Mouse (Mus musculus) kidney, postnatal 0 days (tissue): Measurements from ENCODE around the gene Soat1. TPM values are rescaled to one million over a fixed set of nuclear protein-coding genes. Genes with fewer than 3 reads are reported as not detected.

Source experiments
- ATAC-seq: fragments of 200-750 bp; cut with Nextera tagmentation; replicated peaks from 2 replicates; pipeline ENCODE4 v1.8.0; 2017; ENCODE audit warnings: low read depth, moderate number of reproducible peaks, moderate TSS enrichment, moderate library complexity; ENCODE audit not compliant: low FRiP score
- DNase-seq: peaks from one replicate; pipeline ENCODE4 v3.0.0-alpha.2; 2016; ENCODE audit warnings: low spot score
- H3K27ac ChIP-seq: fragments of 300-500 bp; sonication (generic); 2 replicates; pipeline ENCODE4 v1.5.1; 2014; ENCODE audit warnings: mild to moderate bottlenecking
- H3K27me3 ChIP-seq: fragments of 300-500 bp; sonication (generic); 2 replicates; pipeline ENCODE4 v1.6.1; 2014; ENCODE audit warnings: low read length, mixed read lengths; ENCODE audit not compliant: insufficient read depth
- H3K36me3 ChIP-seq: fragments of 300-500 bp; sonication (generic); 2 replicates; pipeline ENCODE4 v1.6.1; 2014; ENCODE audit warnings: low read length, mixed read lengths; ENCODE audit not compliant: insufficient read depth
- H3K4me1 ChIP-seq: fragments of 300-500 bp; sonication (generic); replicated peaks from 2 replicates; pipeline ENCODE4 v1.6.1; 2014; ENCODE audit warnings: antibody characterized with exemption, low read length, mixed read lengths; ENCODE audit not compliant: insufficient read depth
- H3K4me2 ChIP-seq: fragments of 300-500 bp; sonication (generic); 2 replicates; pipeline ENCODE4 v1.6.1; 2014; ENCODE audit warnings: mild to moderate bottlenecking, low read length, moderate library complexity, mixed read lengths
- H3K4me3 ChIP-seq: fragments of 300-500 bp; sonication (generic); replicated peaks from 2 replicates; pipeline ENCODE4 v1.5.1; 2014; ENCODE audit warnings: low read depth, low read length
- H3K9ac ChIP-seq: fragments of 300-500 bp; sonication (generic); 2 replicates; pipeline ENCODE4 v1.6.1; 2014; ENCODE audit warnings: low read depth, low read length
- H3K9me3 ChIP-seq: fragments of 300-500 bp; sonication (generic); replicated peaks from 2 replicates; pipeline ENCODE4 v1.6.1; 2016; ENCODE audit warnings: low read length, inconsistent platforms, mixed read lengths
- CTCF ChIP-seq: IDR thresholded peaks from 2 replicates; pipeline ENCODE4 v1.5.1; 2016; ENCODE audit warnings: antibody characterized with exemption, low read depth, mild to moderate bottlenecking, moderate library complexity
- WGBS: fragments of 180-500 bp; shearing (Covaris S2); extraction: QIAGEN DNeasy Blood & Tissue Kit; methylation state at CpG from one replicate; pipeline ENCODE4 v1.1.7; 2014; 5-methylcytosine and 5-hydroxymethylcytosine counted together
- polyA plus RNA-seq: library from polyadenylated mRNA; unstranded; fragments of >200 nt; fragmentation: Nextera tagmentation; extraction: Ambion mirVana; gene quantifications from 2 replicates; pipeline ENCODE4 v1.2.1, GENCODE M21; 2015

The Soat1 gene
- polyA plus RNA-seq, 1 experiment from 2014 or later = 30.5 TPM

- H3K36me3 ChIP-seq = peaks cover 45% of the 10 kb centered on the region; the same call in 1 of the 2 replicates
- WGBS = 93% methylated on average over 8 of the region's 8 CpGs
Observed at GRCm38 (mm10) chr1:156437016-156437708, 37.0 kb downstream of the Soat1 start.

GRCm38 (mm10) chr1:156433497-156433896, 40.6 kb downstream of the Soat1 start:
- Histone ChIP-seq H3K4me1 (no peaks in the 10 kb centered on the region), H3K4me2 (no peak overlapping the region), H3K27ac (no peak overlapping the region), H3K9ac (no peak overlapping the region), H3K27me3 (no peaks in the 10 kb centered on the region), H3K4me3 (no peak overlapping the region), H3K9me3 (no peaks in the 10 kb centered on the region), H3K36me3 (peaks cover 33% of the 10 kb centered on the region; the same call in 1 of the 2 replicates)
- no peak for TF ChIP-seq CTCF
- 86% methylated on average over 3 of the region's 3 CpGs for WGBS
- DNase-seq (no peak), ATAC-seq (no peak)

More at GRCm38 (mm10) chr1:156437016-156437708, 37.0 kb downstream of the Soat1 start:
- no peak overlapping the region for H3K4me3 ChIP-seq
- no peak overlapping the region for H3K27ac ChIP-seq
- DNase-seq = no peak
- TF ChIP-seq CTCF = no peak
- no peak overlapping the region for H3K9ac ChIP-seq
- H3K27me3 ChIP-seq = no peaks in the 10 kb centered on the region
- ATAC-seq = no peak
- H3K4me1 ChIP-seq = no peaks in the 10 kb centered on the region
- no peak overlapping the region for H3K4me2 ChIP-seq
- no peaks in the 10 kb centered on the region for H3K9me3 ChIP-seq

- H3K27me3 ChIP-seq = no peaks in the 10 kb centered on the region
- no peak overlapping the region for H3K4me2 ChIP-seq
- no peak for DNase-seq
- no peak for ATAC-seq
- H3K4me3 ChIP-seq = no peak overlapping the region
- peaks cover 27% of the 10 kb centered on the region; the same call in 1 of the 2 replicates for H3K36me3 ChIP-seq
- H3K9me3 ChIP-seq = no peaks in the 10 kb centered on the region
- 63% methylated on average over 10 of the region's 10 CpGs for WGBS
- no peak overlapping the region for H3K27ac ChIP-seq
- no peak for TF ChIP-seq CTCF
- no peak overlapping the region for H3K9ac ChIP-seq
- no peaks in the 10 kb centered on the region for H3K4me1 ChIP-seq
Observed at GRCm38 (mm10) chr1:156432498-156432897, 41.6 kb downstream of the Soat1 start.

- Histone ChIP-seq H3K4me1 (no peaks in the 10 kb centered on the region), H3K9ac (no peak overlapping the region), H3K4me2 (no peak overlapping the region), H3K36me3 (0 out of 2 replicates have a peak, but pooled peaks cover 9% of the 10 kb centered on the region), H3K27ac (no peak overlapping the region), H3K4me3 (no peak overlapping the region), H3K9me3 (no peaks in the 10 kb centered on the region), H3K27me3 (no peaks in the 10 kb centered on the region)
- ATAC-seq (no peak), DNase-seq (no peak)
- TF ChIP-seq CTCF = no peak
- 94% methylated on average over 6 of the region's 6 CpGs for WGBS
Observed at GRCm38 (mm10) chr1:156428434-156428833, 45.7 kb downstream of the Soat1 start.

GRCm38 (mm10) chr1:156425746-156426145, 48.4 kb downstream of the Soat1 start:
- no peak overlapping the region for H3K9ac ChIP-seq
- H3K9me3 ChIP-seq = no peaks in the 10 kb centered on the region
- no peak overlapping the region for H3K4me3 ChIP-seq
- H3K4me1 ChIP-seq = no peaks in the 10 kb centered on the region
- TF ChIP-seq CTCF = no peak
- H3K27me3 ChIP-seq = no peaks in the 10 kb centered on the region
- 0 out of 2 replicates have a peak, but pooled peaks cover 2% of the 10 kb centered on the region for H3K36me3 ChIP-seq
- H3K27ac ChIP-seq = no peak overlapping the region
- no peak for ATAC-seq
- no peak overlapping the region for H3K4me2 ChIP-seq
- DNase-seq = no peak
- WGBS = 89% methylated on average over 4 of the region's 4 CpGs

- 0 out of 2 replicates have a peak, but pooled peaks cover 2% of the 10 kb centered on the region for H3K36me3 ChIP-seq
- no peak for ATAC-seq
- TF ChIP-seq CTCF = no peak
- 94% methylated on average over 3 of the region's 3 CpGs for WGBS
- no peak for DNase-seq
- no peaks in the 10 kb centered on the region for H3K4me1 ChIP-seq
- no peak overlapping the region for H3K4me3 ChIP-seq
- no peak overlapping the region for H3K9ac ChIP-seq
- no peaks in the 10 kb centered on the region for H3K9me3 ChIP-seq
- H3K27me3 ChIP-seq = no peaks in the 10 kb centered on the region
- H3K27ac ChIP-seq = no peak overlapping the region
- H3K4me2 ChIP-seq = no peak overlapping the region
Observed at GRCm38 (mm10) chr1:156424054-156424453, 50.1 kb downstream of the Soat1 start.
